Mouse (Mus musculus) cortical plate, adult 2 months (tissue): Measurements from ENCODE around the gene Olfr984.

ENCODE experiments used
- CTCF ChIP-seq: fragments of 200-500 bp; IDR thresholded peaks from 2 replicates; pipeline ENCODE4 v1.5.1; 2011; ENCODE audit warnings: mild to moderate bottlenecking, control low read depth, low read length; ENCODE audit not compliant: insufficient read depth; ENCODE audit errors: extremely low read depth
- POLR2A ChIP-seq: fragments of 200-500 bp; IDR thresholded peaks from 2 replicates; pipeline ENCODE4 v1.6.1; 2011; ENCODE audit warnings: mild to moderate bottlenecking, low read length, control low read depth; ENCODE audit not compliant: insufficient read depth; ENCODE audit errors: extremely low read depth

DNA sequence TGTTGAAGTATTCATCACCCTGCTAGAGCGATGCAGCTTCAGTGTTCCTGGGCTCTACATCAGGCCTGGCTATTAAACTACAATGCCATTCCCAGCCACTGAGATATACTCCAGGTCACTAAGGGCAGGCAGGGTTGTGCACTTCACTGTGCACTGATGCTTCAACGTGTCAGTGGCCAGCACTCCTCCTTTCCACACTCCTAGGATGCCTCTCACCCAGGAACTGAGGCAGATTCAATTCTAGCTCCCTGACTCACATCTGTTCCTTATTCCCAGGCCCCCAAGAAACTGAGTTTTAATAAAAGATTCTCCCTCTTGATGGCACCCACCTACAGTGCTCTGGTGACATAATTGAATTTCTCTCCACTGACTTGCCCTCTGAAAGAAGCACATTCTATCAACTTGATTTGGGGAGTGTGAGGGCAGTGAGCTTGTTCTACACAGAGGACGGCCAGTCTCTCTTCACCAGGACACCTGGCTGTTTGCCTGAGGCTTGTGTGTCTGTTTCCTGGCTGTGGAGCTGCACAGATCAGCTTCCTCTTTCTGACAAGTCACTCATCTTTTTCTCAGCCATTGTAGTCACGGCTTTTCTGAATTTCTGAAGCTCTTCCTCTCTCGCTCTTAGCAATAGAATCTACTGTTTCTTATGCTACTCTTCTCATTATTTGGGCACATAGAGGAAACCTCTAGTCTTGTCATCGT is 23.1 kb upstream of the Olfr984 start:
- TF ChIP-seq CTCF, result no peak
- TF ChIP-seq POLR2A, result no peak
